Mouse (Mus musculus) lung, embryonic 14.5 days (tissue): ENCODE results near the gene Ppfibp1. TPM values are rescaled to one million over a fixed set of nuclear protein-coding genes. Genes with fewer than 3 reads are reported as not detected.
A peak's percentile ranks its signal among the peaks of the same experiment; 100 is the strongest.

Experiments
- ATAC-seq: fragments of 200-750 bp; cut with Nextera tagmentation; 2 replicates; pipeline ENCODE4 v1.8.0; 2017; ENCODE audit warnings: mild to moderate bottlenecking, moderate TSS enrichment, moderate library complexity; ENCODE audit not compliant: insufficient read depth
- DNase-seq: peaks from one replicate; pipeline ENCODE4 v3.0.0-alpha.2; 2015
- H3K27ac ChIP-seq: fragments of 300-500 bp; sonication (generic); 2 replicates; pipeline ENCODE4 v1.5.1; 2014; ENCODE audit warnings: low read depth, mild to moderate bottlenecking, moderate library complexity
- H3K27me3 ChIP-seq: fragments of 300-500 bp; sonication (generic); 2 replicates; pipeline ENCODE4 v1.6.1; 2014; ENCODE audit warnings: low read length, control low read depth; ENCODE audit not compliant: insufficient read depth
- H3K36me3 ChIP-seq: fragments of 300-500 bp; sonication (generic); 2 replicates; pipeline ENCODE4 v1.6.1; 2014; ENCODE audit warnings: control low read depth; ENCODE audit not compliant: insufficient read depth
- H3K4me1 ChIP-seq: fragments of 300-500 bp; sonication (generic); 2 replicates; pipeline ENCODE4 v1.6.1; 2014; ENCODE audit warnings: antibody characterized with exemption, control low read depth; ENCODE audit not compliant: insufficient read depth
- H3K4me2 ChIP-seq: fragments of 300-500 bp; sonication (generic); 2 replicates; pipeline ENCODE4 v1.6.1; 2014; ENCODE audit warnings: mild to moderate bottlenecking
- H3K4me3 ChIP-seq: fragments of 300-500 bp; sonication (generic); 2 replicates; pipeline ENCODE4 v1.5.1; 2014; ENCODE audit warnings: low read depth, low read length
- H3K9ac ChIP-seq: fragments of 300-500 bp; sonication (generic); 2 replicates; pipeline ENCODE4 v1.6.1; 2014
- H3K9me3 ChIP-seq: fragments of 300-500 bp; sonication (generic); 2 replicates; pipeline ENCODE4 v1.6.1; 2016; ENCODE audit warnings: low read depth, low read length, control low read depth
- CTCF ChIP-seq: IDR thresholded peaks from 2 replicates; pipeline ENCODE4 v1.5.1; 2016; ENCODE audit warnings: antibody characterized with exemption, low read depth
- WGBS: fragments of 180-500 bp; shearing (Covaris S2); extraction: QIAGEN DNeasy Blood & Tissue Kit; methylation state at CpG from one replicate; pipeline ENCODE4 v1.1.7; 2014; 5-methylcytosine and 5-hydroxymethylcytosine counted together
- polyA plus RNA-seq: library from polyadenylated mRNA; unstranded; fragments of >200 nt; fragmentation: Nextera tagmentation; extraction: Ambion mirVana; gene quantifications from 2 replicates; pipeline ENCODE4 v1.2.1, GENCODE M21; 2014

Ppfibp1 gene
- polyA plus RNA-seq, 1 experiment from 2014 or later = 52.5 TPM

DNA sequence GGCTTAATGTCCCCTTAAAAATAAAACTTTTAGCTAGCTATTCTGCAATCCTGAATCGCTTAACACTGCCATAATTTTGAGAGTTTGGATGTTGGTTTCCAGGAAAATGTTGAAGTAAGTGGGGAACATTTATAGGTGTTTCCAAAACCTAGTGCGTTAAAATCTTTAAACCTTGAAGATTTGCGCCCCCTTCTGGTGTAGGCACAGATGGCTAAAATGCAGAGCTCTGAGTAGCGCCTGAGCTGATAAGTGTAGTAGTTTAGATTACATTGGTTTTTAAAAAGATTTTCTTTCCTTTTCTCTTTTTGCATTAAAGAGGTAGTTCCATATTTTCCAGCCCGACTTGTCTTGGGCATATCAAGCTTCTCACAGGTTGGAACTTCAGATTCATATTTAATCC, 105.9 kb downstream of the Ppfibp1 start:
- 43% methylated on average over 5 of the region's 5 CpGs for WGBS
- peaks cover 27% of the 10 kb centered on the region; the same call in 1 of the 2 replicates for H3K36me3 ChIP-seq
- no peak overlapping the region for H3K27ac ChIP-seq
- no peak overlapping the region for H3K4me3 ChIP-seq
- H3K9ac ChIP-seq = no peak overlapping the region
- no peaks in the 10 kb centered on the region for H3K9me3 ChIP-seq
- no peaks in the 10 kb centered on the region for H3K4me1 ChIP-seq
- H3K4me2 ChIP-seq = no peak overlapping the region
- no peaks in the 10 kb centered on the region for H3K27me3 ChIP-seq
- DNase-seq = peak; percentile 90
- TF ChIP-seq CTCF = peak; percentile 74
- no peak for ATAC-seq

DNA sequence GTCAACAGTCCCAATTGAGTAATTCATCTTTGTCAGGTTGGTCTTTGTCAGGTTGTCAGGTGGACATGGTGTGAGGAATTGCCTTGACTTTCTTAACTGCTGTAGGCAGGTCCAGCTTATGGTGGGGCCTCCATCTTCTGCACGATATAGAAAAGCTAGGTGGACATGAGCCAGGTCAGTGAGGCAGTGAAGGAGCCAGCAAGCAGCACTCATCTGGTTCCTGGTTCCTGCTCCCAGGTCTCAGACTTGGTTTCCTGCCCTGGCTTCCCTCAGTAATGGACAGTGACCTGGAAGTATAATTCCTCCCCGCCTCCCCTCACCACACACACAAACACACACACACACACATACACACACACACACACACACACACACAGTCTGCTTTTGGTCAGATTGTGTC, 107.1 kb downstream of the Ppfibp1 start:
- no peak for TF ChIP-seq CTCF
- Histone ChIP-seq H3K27ac (no peak overlapping the region), H3K27me3 (no peaks in the 10 kb centered on the region), H3K4me3 (no peak overlapping the region), H3K9me3 (no peaks in the 10 kb centered on the region), H3K36me3 (peaks cover 31% of the 10 kb centered on the region; the same call in 1 of the 2 replicates), H3K4me1 (no peaks in the 10 kb centered on the region), H3K4me2 (no peak overlapping the region), H3K9ac (no peak overlapping the region)
- ATAC-seq = no peak
- DNase-seq = no peak
- WGBS = 75% methylated on average over 2 of the region's 2 CpGs

DNA sequence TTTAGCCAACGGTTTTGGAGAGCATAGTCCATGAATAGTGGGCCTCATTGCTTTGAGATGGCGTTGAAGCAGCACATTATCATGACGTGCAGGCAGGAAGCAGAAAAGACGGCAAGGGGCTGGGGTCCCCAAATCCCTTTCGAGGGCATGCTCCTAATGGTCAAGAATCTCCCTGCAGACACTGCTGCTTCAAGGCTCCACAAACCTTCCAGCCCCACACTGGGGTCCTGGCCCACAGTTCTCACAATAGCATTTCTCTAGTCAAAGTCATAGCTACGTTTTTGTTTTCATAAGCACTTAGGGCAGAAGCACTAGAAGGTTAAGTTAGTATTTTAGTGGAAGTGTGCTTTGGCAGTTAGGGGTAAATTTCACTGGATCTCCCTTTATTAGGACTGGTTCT, 107.6 kb downstream of the Ppfibp1 start:
- no peak overlapping the region for H3K4me2 ChIP-seq
- DNase-seq (no peak), ATAC-seq (no peak)
- TF ChIP-seq CTCF = no peak
- no peaks in the 10 kb centered on the region for H3K9me3 ChIP-seq
- no peak overlapping the region for H3K27ac ChIP-seq
- no peaks in the 10 kb centered on the region for H3K4me1 ChIP-seq
- H3K36me3 ChIP-seq = peaks cover 30% of the 10 kb centered on the region
- H3K4me3 ChIP-seq = no peak overlapping the region
- H3K27me3 ChIP-seq = no peaks in the 10 kb centered on the region
- 88% methylated on average over 6 of the region's 6 CpGs for WGBS
- H3K9ac ChIP-seq = no peak overlapping the region

DNA sequence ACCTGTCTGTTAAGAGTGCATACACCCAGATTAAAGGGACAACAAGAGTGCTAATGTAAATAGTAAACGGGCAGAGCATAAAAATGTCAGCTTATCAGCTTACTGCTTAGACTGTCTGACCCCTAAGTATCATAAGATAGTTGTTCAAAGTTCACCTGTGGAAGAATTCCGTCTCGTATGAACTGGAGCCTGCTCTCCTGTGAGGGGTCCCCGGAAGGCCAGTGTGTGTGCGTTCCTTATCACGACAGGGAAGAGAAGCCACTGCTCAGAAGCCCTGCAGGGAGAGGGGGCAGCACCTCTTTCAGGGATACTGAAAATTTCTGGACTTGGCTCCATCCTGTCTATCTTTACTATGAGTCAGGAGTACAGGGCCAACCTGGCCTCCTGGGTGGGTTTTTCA, 108.7 kb downstream of the Ppfibp1 start:
- Histone ChIP-seq H3K9me3 (no peaks in the 10 kb centered on the region), H3K27ac (no peak overlapping the region), H3K4me2 (no peak overlapping the region), H3K4me1 (no peaks in the 10 kb centered on the region), H3K36me3 (peaks cover 42% of the 10 kb centered on the region), H3K4me3 (no peak overlapping the region), H3K27me3 (no peaks in the 10 kb centered on the region), H3K9ac (no peak overlapping the region)
- DNase-seq (no peak), ATAC-seq (no peak)
- 58% methylated on average over 6 of the region's 6 CpGs for WGBS
- no peak for TF ChIP-seq CTCF

DNA sequence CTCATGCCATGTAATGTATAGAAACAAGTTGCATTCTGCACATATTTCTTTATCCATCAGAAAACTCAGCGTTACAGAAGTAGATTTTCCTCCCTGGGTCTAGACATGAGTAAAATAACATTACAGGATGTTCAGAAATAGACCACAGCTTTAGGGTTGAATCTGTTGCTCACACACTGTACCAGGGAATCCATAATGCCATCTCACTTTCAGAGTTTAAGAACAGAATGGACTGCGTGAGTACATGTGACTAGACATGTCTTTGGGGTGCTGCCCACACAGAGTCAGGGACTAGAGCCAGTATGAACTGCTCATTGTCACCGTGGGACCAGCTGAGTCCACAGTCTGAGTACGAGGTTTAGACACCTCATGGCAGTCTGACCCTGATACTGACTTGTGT, 110.4 kb downstream of the Ppfibp1 start:
- DNase-seq (no peak), ATAC-seq (no peak)
- no peak for TF ChIP-seq CTCF
- Histone ChIP-seq H3K36me3 (peaks cover 46% of the 10 kb centered on the region), H3K9ac (no peak overlapping the region), H3K27ac (no peak overlapping the region), H3K27me3 (no peaks in the 10 kb centered on the region), H3K4me3 (no peak overlapping the region), H3K4me2 (no peak overlapping the region), H3K9me3 (no peaks in the 10 kb centered on the region), H3K4me1 (no peaks in the 10 kb centered on the region)
- WGBS = 84% methylated on average over 4 of the region's 4 CpGs

DNA sequence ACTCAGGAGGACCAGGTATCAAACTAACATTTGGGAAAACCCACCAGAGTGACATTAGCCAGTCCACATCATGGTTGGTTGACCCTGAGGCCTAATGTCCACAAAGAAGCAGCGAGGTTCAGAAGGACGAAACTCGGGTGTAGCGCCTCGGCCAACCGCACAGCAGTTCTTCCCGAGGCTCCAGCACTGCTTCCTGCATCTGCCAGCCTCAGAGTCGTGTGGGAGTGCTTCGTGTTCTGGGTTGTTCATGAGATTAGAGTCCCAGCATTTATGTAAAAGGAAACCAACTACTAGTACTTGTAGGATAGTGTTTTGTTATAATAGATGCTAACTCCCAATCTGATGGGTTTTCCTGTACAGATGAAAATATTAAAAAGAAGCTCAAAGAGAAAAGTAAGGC, 111.0 kb downstream of the Ppfibp1 start:
- Histone ChIP-seq H3K9ac (no peak overlapping the region), H3K4me2 (no peak overlapping the region), H3K4me3 (no peak overlapping the region), H3K36me3 (peaks cover 46% of the 10 kb centered on the region), H3K4me1 (no peaks in the 10 kb centered on the region), H3K27me3 (no peaks in the 10 kb centered on the region), H3K27ac (no peak overlapping the region), H3K9me3 (no peaks in the 10 kb centered on the region)
- ATAC-seq (no peak), DNase-seq (no peak)
- WGBS = 86% methylated on average over 9 of the region's 9 CpGs
- no peak for TF ChIP-seq CTCF

DNA sequence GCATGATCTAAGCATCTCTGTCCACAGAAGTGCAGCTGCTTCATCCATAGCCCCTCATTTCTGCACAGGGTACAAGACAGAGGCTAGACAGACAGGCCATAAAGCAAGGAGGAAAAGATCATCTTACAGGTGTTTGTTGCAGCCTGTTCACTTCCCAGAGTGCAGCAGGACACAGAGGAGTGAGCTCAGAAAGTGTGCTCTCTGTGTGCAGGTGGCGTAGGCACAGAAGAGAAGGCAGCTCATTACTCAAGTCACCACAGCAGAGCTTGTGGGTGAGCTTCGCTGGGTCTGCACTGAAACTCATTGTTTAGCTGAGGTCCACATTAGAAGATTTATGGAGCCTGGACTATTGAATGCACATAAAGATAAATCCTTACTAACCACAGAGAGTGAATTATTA, 111.5 kb downstream of the Ppfibp1 start:
- Histone ChIP-seq H3K4me2 (no peak overlapping the region), H3K27ac (no peak overlapping the region), H3K9ac (no peak overlapping the region), H3K9me3 (no peaks in the 10 kb centered on the region), H3K4me1 (no peaks in the 10 kb centered on the region), H3K36me3 (peaks cover 46% of the 10 kb centered on the region), H3K4me3 (no peak overlapping the region), H3K27me3 (no peaks in the 10 kb centered on the region)
- TF ChIP-seq CTCF = no peak
- DNase-seq (no peak), ATAC-seq (no peak)
- 65% methylated on average over 2 of the region's 2 CpGs for WGBS

DNA sequence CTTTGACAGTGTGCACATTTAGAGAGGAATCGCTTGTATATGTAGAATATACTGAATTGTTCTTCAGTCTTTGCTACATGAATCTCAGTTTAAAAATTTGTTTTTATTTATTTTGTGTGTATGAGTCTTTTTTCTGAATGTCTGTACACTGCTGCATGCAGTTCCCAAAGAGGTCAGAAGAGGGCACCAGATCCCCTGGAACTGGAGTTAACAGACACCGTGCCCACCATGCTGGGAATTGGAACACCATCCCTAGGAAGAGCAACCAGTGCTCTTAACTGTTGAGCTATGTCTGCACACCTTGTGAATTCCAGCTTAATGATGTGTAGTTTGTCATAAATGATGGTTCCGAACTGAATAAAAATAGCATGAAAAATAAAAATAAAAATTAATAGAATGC, 119.9 kb downstream of the Ppfibp1 start:
- Histone ChIP-seq H3K27me3 (no peaks in the 10 kb centered on the region), H3K36me3 (peaks cover 28% of the 10 kb centered on the region; the same call in 1 of the 2 replicates), H3K9me3 (no peaks in the 10 kb centered on the region), H3K4me1 (no peaks in the 10 kb centered on the region), H3K4me2 (no peak overlapping the region), H3K9ac (no peak overlapping the region), H3K27ac (no peak overlapping the region), H3K4me3 (no peak overlapping the region)
- ATAC-seq (no peak), DNase-seq (peak; percentile 77)
- TF ChIP-seq CTCF = peak; percentile 80
- 67% methylated on average over 3 of the region's 3 CpGs for WGBS
